Mouse (Mus musculus): ENCODE results near the gene Sumo2.
"Not testable (repeated sequence)": the region's sequence is repeated elsewhere in the genome, so short reads cannot be mapped to it uniquely, and the experiment has no call there.

The Sumo2 gene

GRCm38 (mm10) chr11:115518693-115519092 lies 17.4 kb downstream of the Sumo2 start:
- peak; percentile 36 to 42 for DNase-seq

DNA sequence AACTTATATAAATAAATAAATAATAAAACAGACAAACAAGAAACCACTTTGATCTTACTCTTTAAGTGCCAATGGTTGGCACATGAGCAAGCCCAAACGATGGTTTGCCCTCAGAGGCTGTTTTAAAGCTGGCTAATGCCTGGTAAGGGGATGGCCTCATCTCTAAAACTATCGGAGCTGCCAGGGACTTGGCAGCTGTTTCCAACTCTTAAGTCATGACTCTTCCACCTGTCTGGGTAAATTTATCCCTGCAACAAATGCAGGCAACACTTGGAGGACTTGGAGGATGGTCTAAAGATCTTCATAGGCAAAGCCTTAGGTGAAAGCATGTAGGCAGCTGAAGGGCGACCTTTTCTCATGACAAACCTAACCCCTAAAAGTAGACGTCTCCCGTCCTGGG lies 19.1 kb downstream of the Sumo2 start:
- no peak for DNase-seq

- DNase-seq: no peak
These were observed 21.1 kb downstream of the Sumo2 start for GRCm38 (mm10) chr11:115515021-115515420.

GRCm38 (mm10) chr11:115514238-115514663 lies 21.8 kb downstream of the Sumo2 start, which contains the start of gene Jpt1:
Gene Jpt1 (minus strand): TSS chr11:115514387.
- DNase-seq: peak; percentile 98

GRCm38 (mm10) chr11:115513271-115514237 lies 22.5 kb downstream of the Sumo2 start:
- DNase-seq: peak; percentile 73 to 76

GRCm38 (mm10) chr11:115512407-115513183 lies 23.5 kb downstream of the Sumo2 start:
- DNase-seq: peak in 1 of 2 experiments; percentile 36

GRCm38 (mm10) chr11:115512004-115512403 lies 24.1 kb downstream of the Sumo2 start:
- DNase-seq: peak in 1 of 2 experiments; percentile 41

DNA sequence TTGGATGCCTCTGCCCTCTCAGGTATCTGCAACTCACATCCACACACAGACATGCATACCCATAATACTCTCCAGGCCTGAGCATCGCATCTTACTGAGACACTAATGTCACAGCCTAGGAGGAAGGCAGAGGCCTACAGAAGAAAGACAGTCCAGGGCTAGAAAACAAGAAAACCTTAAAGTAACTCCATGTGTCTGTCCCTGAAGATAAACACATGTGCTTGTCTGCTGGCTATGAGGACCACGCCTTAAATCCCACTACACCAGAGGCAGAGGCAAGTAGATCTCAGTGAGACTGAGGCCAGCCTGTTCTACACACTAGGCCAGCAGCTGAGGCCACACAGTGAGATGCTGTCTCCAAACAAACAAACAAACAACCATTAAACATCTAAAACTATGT lies 25.0 kb downstream of the Sumo2 start:
- DNase-seq: no peak

DNA sequence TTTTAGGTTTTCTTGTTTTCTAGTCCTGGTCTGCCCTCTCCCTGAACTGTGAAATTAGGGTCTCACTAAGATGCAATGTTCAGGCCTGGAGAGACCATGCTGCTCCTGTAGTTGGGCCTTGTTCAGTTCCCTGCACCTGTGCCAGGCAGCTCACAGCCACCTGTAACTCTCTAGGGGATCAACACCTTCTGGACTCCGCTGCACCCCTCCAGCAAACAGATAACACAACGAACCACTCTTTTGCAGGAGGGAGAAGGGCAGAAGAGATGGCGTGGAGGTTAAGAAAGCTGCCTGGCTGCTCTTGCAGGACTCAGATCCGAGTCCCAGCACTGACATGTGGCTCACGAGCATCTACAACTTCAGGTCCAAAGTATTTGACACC lies 25.6 kb downstream of the Sumo2 start:
- no peak for DNase-seq

DNA sequence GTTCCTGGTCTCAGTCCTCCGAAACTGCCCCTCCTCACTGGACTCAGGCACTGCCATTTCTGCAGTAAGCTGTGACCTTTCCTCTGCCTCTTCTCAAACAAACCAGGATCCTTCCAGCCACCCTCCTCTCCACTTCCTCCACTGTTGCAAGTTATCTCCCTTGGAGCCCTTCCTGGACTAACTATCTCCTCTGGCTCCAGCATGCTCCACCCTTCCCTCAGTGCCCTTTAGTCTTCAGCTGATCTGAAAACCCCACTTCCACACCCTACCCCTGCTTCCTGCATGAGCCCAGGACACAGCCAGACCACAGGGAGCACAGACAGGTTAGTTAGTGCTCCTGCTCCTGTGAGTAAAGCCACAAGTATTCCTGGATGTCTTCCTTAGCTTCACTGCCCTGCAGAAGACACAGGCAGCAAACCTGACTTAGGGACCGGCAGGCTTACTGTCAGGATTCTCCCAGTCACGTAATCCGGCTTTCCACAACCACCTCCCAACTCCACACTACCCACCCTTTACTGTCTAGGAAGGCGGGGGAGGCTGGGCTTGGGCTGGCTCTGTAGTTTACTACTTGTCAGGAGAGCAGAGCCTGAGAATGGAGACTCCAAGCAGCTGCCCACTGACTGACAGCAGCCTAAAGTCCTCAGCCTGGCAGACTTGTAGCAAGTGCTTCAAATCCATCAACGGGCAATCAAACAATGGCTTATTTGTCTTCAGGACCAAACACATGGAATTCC lies 26.1 kb downstream of the Sumo2 start:
- no peak for DNase-seq

DNA sequence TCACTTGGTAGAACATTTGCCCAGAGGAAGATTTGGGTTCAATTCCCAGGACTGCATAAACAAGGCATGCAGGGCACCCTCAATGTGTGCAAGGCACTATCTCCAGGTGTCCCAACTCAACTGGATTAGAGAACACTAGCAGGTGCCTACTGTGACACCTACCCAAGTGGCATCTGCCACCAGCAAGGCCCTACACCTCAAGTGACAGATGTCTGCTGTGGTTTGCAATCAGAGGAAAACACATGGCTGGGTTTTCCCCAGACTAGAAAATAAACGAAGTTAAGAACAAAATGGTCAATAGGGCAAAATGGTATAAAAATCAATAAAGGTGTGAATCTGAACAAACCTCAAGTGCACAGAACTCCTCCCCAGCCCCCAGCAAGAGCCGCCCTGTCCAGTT lies 28.0 kb downstream of the Sumo2 start:
- no peak for DNase-seq

- DNase-seq: no peak
These were observed 29.5 kb downstream of the Sumo2 start for GRCm38 (mm10) chr11:115506586-115506985.

DNA sequence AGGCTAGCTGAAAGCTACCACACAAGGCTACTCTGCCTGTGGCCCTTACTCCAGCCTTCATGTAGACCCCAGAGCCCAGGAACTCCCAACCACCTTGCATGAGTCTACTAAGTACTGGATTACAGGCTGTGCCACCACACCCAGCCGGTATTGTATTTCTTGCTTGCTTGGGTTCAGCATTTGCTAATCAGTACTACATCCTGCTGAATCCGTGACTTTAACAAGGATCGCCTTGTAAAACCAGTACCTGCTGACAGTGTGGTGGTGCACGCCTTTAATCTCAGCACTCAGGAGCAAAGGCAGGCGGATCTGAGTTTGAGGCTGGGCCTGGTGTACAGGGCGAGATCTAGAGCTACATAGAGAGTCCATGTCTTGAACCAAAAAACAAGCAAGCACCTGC lies 33.4 kb downstream of the Sumo2 start:
- DNase-seq: no peak

GRCm38 (mm10) chr11:115496559-115496958 lies 39.5 kb downstream of the Sumo2 start:
- not testable (repeated sequence) for DNase-seq

- no peak for DNase-seq
These were observed 43.7 kb downstream of the Sumo2 start for GRCm38 (mm10) chr11:115492387-115492786.

GRCm38 (mm10) chr11:115491356-115492083 lies 44.6 kb downstream of the Sumo2 start, which contains the start of gene Nt5c:
Gene Nt5c (minus strand): TSS chr11:115491862.
- DNase-seq: peak; percentile 90 to 92

DNA sequence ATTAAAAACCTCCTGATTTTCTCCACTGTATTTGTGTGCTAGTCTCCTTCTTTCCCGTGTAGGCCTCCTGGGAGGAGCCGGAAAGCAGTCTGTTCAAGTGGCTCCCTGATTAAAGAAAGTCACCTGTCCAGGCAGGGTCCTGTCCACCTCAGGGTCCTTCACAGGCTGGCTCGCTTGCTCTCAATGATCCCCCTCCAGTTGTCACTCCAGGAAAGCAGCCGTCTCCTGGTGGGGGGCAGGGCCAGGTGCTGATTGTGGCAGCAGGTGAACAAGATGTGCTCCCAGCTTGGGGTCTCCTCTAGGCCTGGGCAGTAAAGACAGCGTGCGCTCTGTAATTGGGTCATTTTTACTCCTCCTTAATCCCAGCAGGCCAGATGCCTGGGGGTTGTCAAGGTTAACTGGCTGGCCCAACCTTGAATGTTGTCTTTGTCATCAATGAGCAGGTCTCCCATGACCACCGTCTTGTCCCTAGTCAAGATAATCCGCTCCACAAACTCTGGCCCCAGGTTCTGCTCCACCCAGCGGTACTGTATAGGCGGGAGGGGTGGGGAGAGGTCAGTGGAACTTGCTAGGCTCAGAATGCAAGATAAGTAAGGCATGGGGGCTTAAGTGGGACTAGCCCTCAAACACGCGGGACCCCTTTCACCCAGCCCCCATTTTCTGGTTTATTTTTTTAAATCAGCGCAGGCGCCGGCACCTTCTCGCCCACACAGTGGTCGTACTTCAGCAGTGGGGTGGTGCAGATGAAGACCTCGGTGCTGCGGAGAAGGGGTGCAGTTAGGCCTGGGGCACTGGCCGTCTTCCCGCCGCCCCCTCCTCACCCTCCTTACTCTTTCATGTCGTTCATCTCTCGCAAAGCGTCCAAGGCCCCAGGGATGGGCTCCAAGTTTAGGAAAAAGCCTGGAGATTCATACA lies 45.4 kb downstream of the Sumo2 start:
- peak; percentile 36 to 42 for DNase-seq

GRCm38 (mm10) chr11:115488551-115489104 lies 47.4 kb downstream of the Sumo2 start:
- no peak for DNase-seq

DNA sequence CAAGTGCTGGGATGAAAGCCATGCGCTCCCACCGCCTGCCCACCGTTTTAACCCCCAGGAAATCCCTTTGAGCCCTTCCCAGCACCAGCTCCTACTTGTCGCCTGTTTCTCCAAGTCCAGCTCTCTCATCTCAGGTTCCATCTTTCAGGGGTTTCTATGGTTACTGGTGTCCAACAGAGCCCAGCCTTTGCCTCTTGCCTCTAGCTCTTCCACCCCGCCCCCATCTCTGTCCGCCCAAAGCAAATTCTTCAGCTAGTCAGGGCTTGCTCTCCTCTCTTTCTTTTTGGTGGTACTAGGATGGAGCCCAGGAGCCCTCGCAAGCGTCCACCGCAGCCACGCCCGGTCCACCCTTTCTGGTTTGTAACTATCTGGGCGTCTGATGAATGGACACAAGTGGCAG lies 50.9 kb downstream of the Sumo2 start:
- peak in 1 of 2 experiments; percentile 40 for DNase-seq

DNA sequence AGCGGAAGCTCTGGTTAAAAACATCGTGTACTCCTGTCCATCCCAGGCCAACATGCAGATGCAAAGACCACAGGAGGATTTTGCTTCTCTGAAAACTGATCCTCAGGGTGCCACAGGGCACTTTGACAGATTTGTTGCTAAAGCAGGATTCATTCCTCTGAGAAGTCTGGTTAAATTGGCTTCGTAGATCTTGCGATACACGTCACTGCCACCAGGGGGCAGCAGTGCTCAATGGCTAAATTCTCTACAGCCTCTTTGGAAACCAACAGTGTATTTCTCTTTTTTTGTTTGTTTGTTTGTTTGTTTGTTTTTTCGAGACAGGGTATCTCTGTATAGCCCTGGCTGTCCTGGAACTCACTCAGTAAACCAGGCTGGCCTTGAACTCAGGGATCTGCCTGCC lies 52.4 kb downstream of the Sumo2 start:
- DNase-seq: peak; percentile 87 to 92

GRCm38 (mm10) chr11:115483278-115483677 lies 52.8 kb downstream of the Sumo2 start:
- no peak for DNase-seq

All from cerebellum, postnatal 10 days (tissue).